Mouse (Mus musculus) left cerebral cortex, postnatal 14 days (tissue): ENCODE data around the gene Hgd. TPM values are rescaled to one million over a fixed set of nuclear protein-coding genes. Genes with fewer than 3 reads are reported as not detected.
A peak's percentile ranks its signal among the peaks of the same experiment; 100 is the strongest.
"Not testable (repeated sequence)": the region's sequence is repeated elsewhere in the genome, so short reads cannot be mapped to it uniquely, and the experiment has no call there.

Experiments used
- DNase-seq, 2 experiments: peaks; one replicate each; pipeline ENCODE4 v3.0.0; 2021 to 2022; ENCODE audit warnings: low spot score in 2 of 2, mixed read lengths in 1 of 2
- intact Hi-C: fragments of 180-260 bp; cut with DNase I; formaldehyde crosslinking; loops from one replicate; pipeline ENCODE4 v1.15.1; 2025
- total RNA-seq, 2 experiments: library from RNA; stranded (reverse); gene quantifications; 2 replicates each; pipeline ENCODE4 v1.2.3; 2021

Gene Hgd
- total RNA-seq, 2 experiments from 2014 or later, result not detected

GRCm38 (mm10) chr16:37617695-37618094, 37.7 kb downstream of the Hgd start:
- intact Hi-C loops, result no loop called here
- peak; percentile 60 to 76 for DNase-seq

DNA sequence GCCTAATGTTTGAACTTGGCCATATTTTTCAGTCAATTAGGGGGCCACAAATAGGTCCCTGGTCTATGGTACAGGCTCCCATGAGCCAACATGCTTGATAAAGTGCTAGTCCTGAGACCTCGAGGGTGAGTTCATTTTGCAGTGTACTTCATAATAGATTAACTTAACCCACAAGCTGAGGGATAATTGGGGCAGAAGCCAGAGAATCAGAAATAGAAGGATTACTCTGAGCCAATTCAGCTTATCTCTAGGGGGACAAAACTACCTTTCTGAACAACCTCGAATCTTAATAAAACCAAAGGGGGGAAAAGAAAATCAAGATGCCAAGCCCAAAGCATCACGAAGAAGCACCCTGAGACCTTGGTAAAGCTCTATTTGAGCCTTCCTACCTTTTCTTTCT, 42.5 kb downstream of the Hgd start:
- DNase-seq, result no peak
- intact Hi-C loops, result no loop called here

DNA sequence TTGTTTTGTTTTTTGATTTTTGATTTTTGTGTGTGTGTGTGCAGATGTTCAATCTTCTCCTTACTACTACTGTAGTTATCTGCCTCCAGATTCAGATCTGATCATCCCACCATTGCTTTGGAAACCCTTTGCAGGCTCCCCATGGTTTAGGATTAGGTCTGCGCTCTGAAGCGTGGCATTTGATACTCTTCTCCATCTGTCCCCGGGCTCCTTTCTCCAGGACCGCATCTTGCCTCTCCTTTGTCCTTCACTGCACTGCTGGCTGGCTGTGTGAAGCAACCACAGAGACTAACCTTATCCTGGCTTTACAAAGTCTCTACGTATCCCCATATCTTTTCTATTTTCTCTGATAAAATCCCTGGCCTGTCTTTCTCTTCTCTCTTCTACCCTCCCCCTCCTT, 43.0 kb downstream of the Hgd start:
- DNase-seq, result no peak
- intact Hi-C loops, result no loop called here

- DNase-seq, result no peak
- intact Hi-C loops, result no loop called here
These were observed 46.5 kb downstream of the Hgd start for GRCm38 (mm10) chr16:37626388-37626949.

- no peak for DNase-seq
- intact Hi-C loops, result no loop called here
These were observed 48.4 kb downstream of the Hgd start for GRCm38 (mm10) chr16:37628336-37628735.

DNA sequence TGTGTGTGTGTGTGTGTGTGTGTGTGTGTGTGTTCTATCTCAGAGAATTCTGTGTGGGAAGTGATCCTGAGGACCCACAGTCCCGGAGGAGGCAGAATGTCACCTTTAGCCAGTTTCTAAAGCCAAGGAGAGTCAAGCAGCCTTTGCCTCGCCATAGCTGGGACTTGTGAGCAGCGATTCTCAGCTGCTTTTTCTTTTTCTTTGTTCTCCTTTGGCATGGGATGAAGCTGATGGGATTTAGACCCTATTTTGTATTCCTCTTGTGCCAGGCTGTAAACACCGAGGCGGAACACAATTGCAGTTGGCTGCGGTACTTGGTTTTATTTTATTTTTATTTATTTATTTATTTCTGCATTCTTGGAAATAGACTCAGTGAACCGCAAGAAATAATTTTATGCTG, 49.1 kb downstream of the Hgd start:
- intact Hi-C loops, result no loop called here

GRCm38 (mm10) chr16:37634578-37634977, 54.6 kb downstream of the Hgd start:
- DNase-seq, result no peak
- intact Hi-C loops, result no loop called here

More for the DNA sequence above, 49.1 kb downstream of the Hgd start:
- DNase-seq, result no peak

DNA sequence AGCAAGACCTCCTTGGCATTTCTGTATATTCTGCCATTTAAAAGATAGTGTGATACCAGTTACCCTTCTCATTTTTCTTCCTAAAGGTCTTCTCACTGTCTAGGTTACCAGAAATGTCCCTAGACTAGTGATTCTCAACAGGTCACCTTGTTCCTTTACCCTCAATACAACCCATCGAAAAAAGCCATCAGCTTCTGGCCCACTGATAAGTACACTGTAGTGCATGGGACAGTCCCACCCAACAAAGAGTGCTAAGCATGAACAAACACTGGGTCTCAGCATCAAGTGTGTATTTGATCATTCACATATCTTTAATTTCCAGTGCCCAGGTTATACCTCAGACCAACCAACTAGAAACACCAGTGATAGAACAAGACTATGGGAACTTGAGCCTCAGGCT, 55.1 kb downstream of the Hgd start:
- DNase-seq, result no peak
- intact Hi-C loops, result no loop called here

DNA sequence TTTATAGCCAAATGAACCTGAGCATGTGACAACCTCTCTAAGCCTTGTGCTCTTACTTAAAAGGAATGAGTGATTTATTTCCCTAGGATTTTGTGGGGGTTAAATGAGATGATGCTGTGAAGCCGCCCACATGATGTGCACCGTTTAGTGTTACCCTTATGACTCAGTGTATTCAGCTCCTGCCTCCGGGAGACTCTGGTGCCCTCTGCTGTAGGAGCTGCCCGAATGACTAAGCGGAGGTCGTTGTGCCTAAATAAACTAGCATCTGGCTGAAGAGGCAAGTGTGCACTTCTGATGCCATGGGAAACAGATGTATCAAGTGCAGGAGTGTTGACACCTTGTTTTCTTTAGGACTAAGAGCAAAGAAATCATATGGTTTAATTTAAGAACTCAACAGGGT, 56.2 kb downstream of the Hgd start:
- intact Hi-C loops, result no loop called here
- peak; percentile 43 to 44 for DNase-seq

DNA sequence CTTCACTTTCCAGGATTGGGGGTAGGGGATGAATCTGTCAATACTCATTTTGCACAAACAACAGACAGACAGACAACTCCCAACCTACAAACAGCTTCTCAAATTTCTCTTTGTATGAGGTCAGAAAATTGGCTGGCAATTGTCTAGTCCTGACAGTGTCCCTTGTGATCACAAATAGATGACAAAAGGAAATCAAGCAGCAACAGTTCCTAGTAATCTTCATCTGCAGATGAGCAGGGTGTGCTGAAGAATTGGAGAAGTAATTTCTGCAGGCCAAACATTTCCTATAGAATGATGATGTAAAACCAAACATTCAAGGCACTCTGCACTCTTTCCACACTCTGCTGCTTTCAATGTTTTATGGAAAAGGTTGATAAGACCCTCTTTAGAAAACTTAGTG, 57.8 kb downstream of the Hgd start:
- DNase-seq, result no peak

GRCm38 (mm10) chr16:37640522-37640921, 60.6 kb downstream of the Hgd start:
- DNase-seq, intact Hi-C loops: not testable (repeated sequence)

More for the DNA sequence above, 57.8 kb downstream of the Hgd start:
- intact Hi-C loops, result no loop called here

- DNase-seq, result no peak
These were observed 64.5 kb downstream of the Hgd start for GRCm38 (mm10) chr16:37644486-37644885.

GRCm38 (mm10) chr16:37645211-37645610, 65.3 kb downstream of the Hgd start:
- no peak for DNase-seq
- intact Hi-C loops, result no loop called here

More at GRCm38 (mm10) chr16:37644486-37644885, 64.5 kb downstream of the Hgd start:
- intact Hi-C loops, result no loop called here

DNA sequence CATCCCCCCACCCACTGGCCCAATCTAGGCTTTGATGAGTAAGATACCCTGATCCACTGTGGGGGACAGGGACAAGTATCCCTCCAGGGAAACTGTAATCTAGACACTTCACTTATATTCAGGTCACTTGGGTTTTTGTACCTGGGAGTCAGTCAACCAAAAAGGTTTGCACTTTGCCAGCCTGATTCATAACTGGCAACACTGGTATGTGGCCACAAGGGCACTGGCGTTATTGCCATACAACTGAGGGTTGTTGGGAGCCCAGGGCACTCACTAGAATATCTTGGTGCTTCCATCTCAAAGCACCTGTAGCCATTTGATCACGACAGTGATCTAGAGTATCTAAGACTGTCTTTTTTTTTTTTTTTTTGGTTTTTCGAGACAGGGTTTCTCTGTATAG, 65.8 kb downstream of the Hgd start:
- intact Hi-C loops, result no loop called here

DNA sequence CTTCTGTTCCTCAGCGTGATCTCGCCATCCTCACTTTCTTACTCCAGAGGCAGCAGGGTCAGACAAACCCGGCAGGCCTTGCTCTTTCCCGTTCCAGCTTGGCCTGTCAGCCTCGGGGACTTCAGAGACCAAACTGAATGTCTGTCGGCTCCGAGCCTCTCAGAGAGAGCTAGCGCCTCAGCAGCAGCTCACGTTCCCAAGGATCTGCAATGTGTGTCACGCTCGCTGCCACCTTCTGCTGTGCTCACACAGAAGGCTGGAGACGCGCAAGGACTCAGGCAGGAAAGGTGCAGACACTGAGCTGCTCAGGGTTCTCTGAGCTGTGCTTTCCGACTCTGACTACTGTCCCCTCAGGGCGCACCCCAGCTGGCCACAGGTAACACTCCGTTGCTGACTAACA, 67.1 kb downstream of the Hgd start:
- peak; percentile 26 to 50 for DNase-seq
- intact Hi-C loops, result no loop called here

More for the DNA sequence above, 65.8 kb downstream of the Hgd start:
- no peak for DNase-seq

GRCm38 (mm10) chr16:37647936-37648335, 68.0 kb downstream of the Hgd start:
- no peak for DNase-seq

GRCm38 (mm10) chr16:37649068-37649467, 69.1 kb downstream of the Hgd start:
- DNase-seq, result no peak
- intact Hi-C loops, result no loop called here

More at GRCm38 (mm10) chr16:37647936-37648335, 68.0 kb downstream of the Hgd start:
- intact Hi-C loops, result no loop called here

GRCm38 (mm10) chr16:37651467-37651866, 71.5 kb downstream of the Hgd start:
- DNase-seq, result no peak
- intact Hi-C loops, result loop anchor here (10.0 kb wide), 1 partner anchor 267 kb away; the partner anchor contains the start of gene Stxbp5l

DNA sequence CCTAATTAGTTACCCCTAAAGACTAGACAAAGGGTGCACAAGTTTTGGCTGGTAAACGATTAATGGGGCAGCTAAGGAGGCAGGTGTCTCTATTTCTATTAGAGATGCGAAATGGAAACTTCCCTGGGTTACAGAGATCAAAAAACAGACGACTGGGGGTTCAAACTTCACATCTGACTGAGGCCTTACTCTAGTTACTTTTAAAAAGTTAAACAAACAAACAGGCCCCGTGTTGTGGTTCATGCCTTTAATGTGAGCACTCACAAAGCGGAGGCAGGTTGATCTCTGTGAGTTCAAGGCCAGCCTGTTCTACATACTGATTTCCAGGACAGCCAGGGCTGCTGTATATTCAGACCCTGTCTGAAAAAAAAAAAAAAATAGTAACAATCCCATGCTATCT, 72.7 kb downstream of the Hgd start:
- DNase-seq, result no peak
- intact Hi-C loops, result loop anchor here (2.0 to 10.0 kb wide), 2 partner anchors 68 to 268 kb away; partner anchors contain the start of gene Stxbp5l

DNA sequence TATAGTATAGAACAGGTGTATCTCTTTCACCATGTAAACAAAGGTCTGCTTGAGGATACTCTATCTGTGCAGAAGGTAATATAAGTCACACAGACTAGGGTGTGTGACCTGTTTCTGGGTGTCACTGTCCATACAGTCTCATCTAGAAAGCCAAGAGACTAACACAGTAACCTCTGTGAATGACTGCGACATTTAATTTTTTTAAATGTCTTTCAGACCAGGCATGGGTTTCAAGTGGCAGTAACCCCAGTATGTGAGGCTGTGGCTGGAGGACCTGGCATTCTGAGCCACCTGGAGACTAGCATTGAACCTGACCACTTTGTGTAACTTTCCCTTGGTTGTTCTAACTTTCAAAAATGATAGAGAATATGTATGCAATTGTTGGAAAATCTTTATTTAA, 73.1 kb downstream of the Hgd start:
- intact Hi-C loops, result loop anchor here (2.0 to 10.0 kb wide), 2 partner anchors 68 to 268 kb away; partner anchors contain the start of gene Stxbp5l
- DNase-seq, result no peak
